Mouse (Mus musculus): Measurements from ENCODE around the gene Nkg7. TPM values are rescaled to one million over a fixed set of nuclear protein-coding genes. Genes with fewer than 3 reads are reported as not detected.

The Nkg7 gene
- polyA plus RNA-seq (2014; fragmentation: Illumina TruSeq; extraction: RNeasy Lipid Tissue Mini Kit (QIAGEN cat#74804); ENCODE audit: low read depth, low replicate concordance), result 1.7 TPM

GRCm38 (mm10) chr7:43436341-43437255, at the start of gene Nkg7:
Gene Nkg7, plus strand, starts transcription at chr7:43437073.

GRCm38 (mm10) chr7:43408131-43408553, 28.7 kb upstream of the Nkg7 start, which contains the start of gene Siglecg:
Gene Siglecg, plus strand, starts transcription at chr7:43408204.

GRCm38 (mm10) chr7:43427406-43427805, 9.5 kb upstream of the Nkg7 start, which contains the start of gene Lim2:
Gene Lim2, plus strand, starts transcription at chr7:43427670.

GRCm38 (mm10) chr7:43440482-43440881, 3.6 kb downstream of the Nkg7 start, which contains the start of gene Cldnd2:
Gene Cldnd2, plus strand, starts transcription at chr7:43440782.

GRCm38 (mm10) chr7:43443917-43444293, 7.0 kb downstream of the Nkg7 start, which contains the start of the genes Etfb and Gm45233:
Gene Etfb, plus strand, starts transcription at chr7:43444083.
Gene Gm45233, plus strand, starts transcription at chr7:43444128.

GRCm38 (mm10) chr7:43462851-43463250, 26.0 kb downstream of the Nkg7 start, which contains the start of gene Vsig10l:
Gene Vsig10l, plus strand, starts transcription at chr7:43463151.

Other genes with a start within 250 kb of the Nkg7 start
- gene Zfp715, start 123.8 kb upstream of the Nkg7 start, polyA plus RNA-seq (2014; fragmentation: Illumina TruSeq; extraction: RNeasy Lipid Tissue Mini Kit (QIAGEN cat#74804); ENCODE audit: low read depth, low replicate concordance), result 14.3 TPM
- 0.38 TPM for gene Siglecf, start 85.7 kb upstream of the Nkg7 start, polyA plus RNA-seq (2014; fragmentation: Illumina TruSeq; extraction: RNeasy Lipid Tissue Mini Kit (QIAGEN cat#74804); ENCODE audit: low read depth, low replicate concordance)
- 0.65 TPM for gene Siglecg, start 28.9 kb upstream of the Nkg7 start, polyA plus RNA-seq (2014; fragmentation: Illumina TruSeq; extraction: RNeasy Lipid Tissue Mini Kit (QIAGEN cat#74804); ENCODE audit: low read depth, low replicate concordance)
- gene Lim2, start 9.4 kb upstream of the Nkg7 start, polyA plus RNA-seq (2014; fragmentation: Illumina TruSeq; extraction: RNeasy Lipid Tissue Mini Kit (QIAGEN cat#74804); ENCODE audit: low read depth, low replicate concordance), result not detected
- 1.1 TPM for gene Cldnd2, start 3.7 kb downstream of the Nkg7 start, polyA plus RNA-seq (2014; fragmentation: Illumina TruSeq; extraction: RNeasy Lipid Tissue Mini Kit (QIAGEN cat#74804); ENCODE audit: low read depth, low replicate concordance)
- 240 TPM for gene Etfb, start 7.0 kb downstream of the Nkg7 start, polyA plus RNA-seq (2014; fragmentation: Illumina TruSeq; extraction: RNeasy Lipid Tissue Mini Kit (QIAGEN cat#74804); ENCODE audit: low read depth, low replicate concordance)
- gene Gm45233, start 7.1 kb downstream of the Nkg7 start, polyA plus RNA-seq (2014; fragmentation: Illumina TruSeq; extraction: RNeasy Lipid Tissue Mini Kit (QIAGEN cat#74804); ENCODE audit: low read depth, low replicate concordance), result 0.97 TPM
- 3.8 TPM for gene Vsig10l, start 26.1 kb downstream of the Nkg7 start, polyA plus RNA-seq (2014; fragmentation: Illumina TruSeq; extraction: RNeasy Lipid Tissue Mini Kit (QIAGEN cat#74804); ENCODE audit: low read depth, low replicate concordance)
- 1.0 TPM for gene Iglon5, start 53.0 kb downstream of the Nkg7 start, polyA plus RNA-seq (2014; fragmentation: Illumina TruSeq; extraction: RNeasy Lipid Tissue Mini Kit (QIAGEN cat#74804); ENCODE audit: low read depth, low replicate concordance)
- 0.27 TPM for gene 4931406B18Rik, start 68.9 kb downstream of the Nkg7 start, polyA plus RNA-seq (2014; fragmentation: Illumina TruSeq; extraction: RNeasy Lipid Tissue Mini Kit (QIAGEN cat#74804); ENCODE audit: low read depth, low replicate concordance)
- 5.4 TPM for gene Cd33, start 107.4 kb downstream of the Nkg7 start, polyA plus RNA-seq (2014; fragmentation: Illumina TruSeq; extraction: RNeasy Lipid Tissue Mini Kit (QIAGEN cat#74804); ENCODE audit: low read depth, low replicate concordance)
- 3.3 TPM for gene Zfp658, start 125.2 kb downstream of the Nkg7 start, polyA plus RNA-seq (2014; fragmentation: Illumina TruSeq; extraction: RNeasy Lipid Tissue Mini Kit (QIAGEN cat#74804); ENCODE audit: low read depth, low replicate concordance)
- 6.0 TPM for gene Zfp719, start 142.5 kb downstream of the Nkg7 start, polyA plus RNA-seq (2014; fragmentation: Illumina TruSeq; extraction: RNeasy Lipid Tissue Mini Kit (QIAGEN cat#74804); ENCODE audit: low read depth, low replicate concordance)
- gene Zfp819, start 170.1 kb downstream of the Nkg7 start, polyA plus RNA-seq (2014; fragmentation: Illumina TruSeq; extraction: RNeasy Lipid Tissue Mini Kit (QIAGEN cat#74804); ENCODE audit: low read depth, low replicate concordance), result not detected
- not detected for gene Ceacam18, start 197.6 kb downstream of the Nkg7 start, polyA plus RNA-seq (2014; fragmentation: Illumina TruSeq; extraction: RNeasy Lipid Tissue Mini Kit (QIAGEN cat#74804); ENCODE audit: low read depth, low replicate concordance)
- gene Siglece, start 223.1 kb downstream of the Nkg7 start, polyA plus RNA-seq (2014; fragmentation: Illumina TruSeq; extraction: RNeasy Lipid Tissue Mini Kit (QIAGEN cat#74804); ENCODE audit: low read depth, low replicate concordance), result 1.9 TPM
- gene Ctu1, start 234.9 kb downstream of the Nkg7 start, polyA plus RNA-seq (2014; fragmentation: Illumina TruSeq; extraction: RNeasy Lipid Tissue Mini Kit (QIAGEN cat#74804); ENCODE audit: low read depth, low replicate concordance), result 9.8 TPM